Mouse (Mus musculus) cerebellum, adult 8-10 months (tissue): ENCODE measurements around the gene Tm4sf5.

ENCODE experiments used
- DNase-seq: peaks from one replicate; pipeline ENCODE4 v3.0.0; 2022

Tm4sf5 gene

DNA sequence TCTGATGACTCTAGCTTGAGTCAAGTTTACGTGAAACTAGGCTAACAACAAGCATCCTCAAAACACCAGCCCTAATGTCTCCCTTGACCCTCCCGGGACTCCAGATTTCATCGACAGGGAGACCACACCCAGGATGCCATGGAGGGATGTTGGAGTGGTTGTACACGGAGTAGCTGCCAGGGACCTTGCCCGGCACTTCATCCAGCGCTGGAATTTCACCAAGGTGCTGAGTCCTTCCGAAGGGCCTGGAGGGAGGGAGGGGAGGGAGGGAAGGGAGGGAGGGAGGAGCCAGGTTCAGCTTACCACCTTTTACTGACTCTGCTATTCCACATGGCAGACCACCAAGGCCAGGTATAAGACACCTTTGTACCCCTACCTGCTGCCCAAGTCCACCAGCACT is 48.9 kb downstream of the Tm4sf5 start:
- no peak for DNase-seq

DNA sequence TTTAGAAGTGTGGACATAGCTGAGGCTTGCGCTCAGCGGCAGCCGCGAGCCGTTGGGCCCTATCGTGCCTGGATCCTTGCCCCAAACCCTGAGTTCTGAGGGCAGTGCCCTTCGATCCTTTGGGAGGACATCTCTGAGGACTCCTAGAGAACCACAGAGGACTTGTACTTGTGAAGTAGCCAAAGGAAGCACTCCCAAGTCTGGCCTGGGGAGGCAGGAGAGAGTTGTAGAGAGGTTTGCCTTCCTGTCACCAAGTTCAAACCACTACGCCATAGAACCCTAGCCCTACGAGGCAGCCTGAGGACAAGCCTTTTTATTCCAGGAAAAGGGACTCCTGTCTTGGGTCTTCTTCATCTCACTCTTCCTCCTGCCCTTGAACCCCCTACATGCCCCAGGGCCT is 52.5 kb downstream of the Tm4sf5 start:
- DNase-seq: no peak
